Comparison of ENCODE assay signal across 18 mouse cellular contexts in genomic region chr17:69954936-69955335, GRCm38 (mm10). TPM values are rescaled to one million over a fixed set of nuclear protein-coding genes. Genes with fewer than 3 reads are reported as not detected.
"Had no signal": no experiment of that assay in that cellular context is flagged by ENCODE, and none has a peak within 500 bp of the region (broad histone marks: within the 10 kb centered on the region; RNA-seq: fewer than 3 reads in every experiment).

No protein-coding gene starts in this region.

- H3K9ac ChIP-seq: neural tube, embryonic 13.5 days; neural tube, embryonic 15.5 days; stomach, embryonic 15.5 days had no signal

- H3K4me2 ChIP-seq: neural tube, embryonic 13.5 days; neural tube, embryonic 15.5 days; stomach, embryonic 15.5 days had no signal

- H3K4me3 ChIP-seq: neural tube, embryonic 13.5 days; neural tube, embryonic 15.5 days; stomach, embryonic 15.5 days had no signal

- H3K36me3 ChIP-seq: neural tube, embryonic 13.5 days; neural tube, embryonic 15.5 days; stomach, embryonic 15.5 days had no signal

- H3K27ac ChIP-seq: neural tube, embryonic 13.5 days; neural tube, embryonic 15.5 days; stomach, embryonic 15.5 days; stomach, postnatal 0 days had no signal

- H3K27me3 ChIP-seq: neural tube, embryonic 13.5 days; neural tube, embryonic 15.5 days; stomach, embryonic 15.5 days had no signal

- H3K9me3 ChIP-seq: neural tube, embryonic 13.5 days; neural tube, embryonic 15.5 days; stomach, embryonic 15.5 days had no signal

- DNase-seq: retina, postnatal 1 day; right cerebral cortex, adult 18-20 months; right cerebral cortex, postnatal 14 days; right cerebral cortex, postnatal 25 days; right cerebral cortex, postnatal 4 days; spleen, adult 18-20 months; thymus, adult 18-20 months; thymus, adult 2 months; thymus, postnatal 14 days; thymus, postnatal 25 days; thymus, postnatal 36 days; thymus, postnatal 4 days had no signal

- H3K4me1 ChIP-seq: neural tube, embryonic 13.5 days; neural tube, embryonic 15.5 days; stomach, embryonic 15.5 days had no signal

RNA-seq across cellular contexts. Expression of gene Dlgap1, which starts 13.9 kb away (rescaled TPM):
- total RNA-seq: neutrophil, adult 5-6 weeks had no signal
- polyA plus RNA-seq: thymus, postnatal 0 days had no signal
